Mouse (Mus musculus) midbrain, embryonic 12.5 days (tissue): Measurements from ENCODE around the gene Gdf3. TPM values are rescaled to one million over a fixed set of nuclear protein-coding genes. Genes with fewer than 3 reads are reported as not detected.
"Not testable (repeated sequence)": the region's sequence is repeated elsewhere in the genome, so short reads cannot be mapped to it uniquely, and the experiment has no call there.

Experiments used
- ATAC-seq: fragments of 200-750 bp; cut with Nextera tagmentation; 2 replicates; pipeline ENCODE4 v1.8.0; 2017; ENCODE audit warnings: low read depth, moderate TSS enrichment, moderate library complexity; ENCODE audit not compliant: low FRiP score
- H3K27ac ChIP-seq: fragments of 300-500 bp; sonication (generic); replicated peaks from 2 replicates; pipeline ENCODE4 v1.5.1; 2016; ENCODE audit warnings: mild to moderate bottlenecking
- H3K27me3 ChIP-seq: fragments of 300-500 bp; sonication (generic); 2 replicates; pipeline ENCODE4 v1.6.1; 2016; ENCODE audit warnings: mild to moderate bottlenecking
- H3K36me3 ChIP-seq: fragments of 300-500 bp; sonication (generic); 2 replicates; pipeline ENCODE4 v1.6.1; 2016
- H3K4me1 ChIP-seq: fragments of 300-500 bp; sonication (generic); 2 replicates; pipeline ENCODE4 v1.6.1; 2016
- H3K4me2 ChIP-seq: fragments of 300-500 bp; sonication (generic); replicated peaks from 2 replicates; pipeline ENCODE4 v1.6.1; 2016; ENCODE audit warnings: mild to moderate bottlenecking, moderate library complexity
- H3K4me3 ChIP-seq: fragments of 300-500 bp; sonication (generic); 2 replicates; pipeline ENCODE4 v1.5.1; 2016; ENCODE audit warnings: mild to moderate bottlenecking
- H3K9ac ChIP-seq: fragments of 300-500 bp; sonication (generic); replicated peaks from 2 replicates; pipeline ENCODE4 v1.6.1; 2016; ENCODE audit warnings: mild to moderate bottlenecking, moderate library complexity
- H3K9me3 ChIP-seq: fragments of 300-500 bp; sonication (generic); 2 replicates; pipeline ENCODE4 v1.6.1; 2016; ENCODE audit warnings: mild to moderate bottlenecking
- WGBS: fragments of 180-500 bp; shearing (Covaris S2); methylation state at CpG from one replicate; pipeline ENCODE4 v1.1.7; 2016; 5-methylcytosine and 5-hydroxymethylcytosine counted together
- polyA plus RNA-seq: library from polyadenylated mRNA; unstranded; fragments of >200 nt; fragmentation: Nextera tagmentation; extraction: Ambion mirVana; gene quantifications from 2 replicates; pipeline ENCODE4 v1.2.1, GENCODE M21; 2016

The Gdf3 gene
- not detected in 2 replicates for polyA plus RNA-seq

- Histone ChIP-seq H3K36me3 (no peaks in the 10 kb centered on the region), H3K27me3 (no peaks in the 10 kb centered on the region), H3K4me1 (no peaks in the 10 kb centered on the region), H3K4me2 (no peak within 1 kb of the TSS), H3K9me3 (no peaks in the 10 kb centered on the region), H3K27ac (no peak within 1 kb of the TSS), H3K4me3 (no peak within 1 kb of the TSS), H3K9ac (no peak within 1 kb of the TSS)
- WGBS, result 64% methylated on average over 14 of the region's 14 CpGs
- no peak for ATAC-seq
Observed at GRCm38 (mm10) chr6:122609771-122610170, at the start of gene Gdf3. TSS of gene Gdf3 (minus strand) at chr6:122610087.

DNA sequence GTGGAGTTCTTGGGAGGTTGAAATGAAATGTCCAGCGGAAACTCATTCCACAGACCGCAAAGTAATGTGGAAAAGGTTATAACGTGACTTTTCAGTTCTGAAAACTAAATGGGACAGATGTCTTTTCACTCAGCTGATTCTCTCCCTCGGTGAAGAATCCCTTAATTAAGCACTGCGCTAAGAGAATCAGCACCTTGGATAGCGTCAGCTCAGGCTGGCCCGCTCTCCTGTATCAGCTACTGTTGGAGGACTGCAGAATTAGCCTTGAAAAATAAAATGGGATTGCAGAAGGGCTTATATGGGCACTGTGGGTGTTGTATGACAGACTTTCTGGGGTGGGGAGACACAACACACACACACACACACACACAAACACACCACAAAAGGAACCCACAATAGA lies 49.7 kb upstream of the Gdf3 start:
- no peaks in the 10 kb centered on the region for H3K9me3 ChIP-seq
- ATAC-seq, result no peak
- no peaks in the 10 kb centered on the region for H3K36me3 ChIP-seq
- peaks cover 14% of the 10 kb centered on the region for H3K4me1 ChIP-seq
- no peak overlapping the region for H3K4me3 ChIP-seq
- H3K27ac ChIP-seq, result no peak overlapping the region
- no peak overlapping the region for H3K9ac ChIP-seq
- peaks cover 21% of the 10 kb centered on the region for H3K27me3 ChIP-seq
- no peak overlapping the region for H3K4me2 ChIP-seq
- WGBS, result 18% methylated on average over 7 of the region's 7 CpGs

GRCm38 (mm10) chr6:122657630-122658029 lies 47.7 kb upstream of the Gdf3 start:
- no peak overlapping the region for H3K4me3 ChIP-seq
- H3K9me3 ChIP-seq, result no peaks in the 10 kb centered on the region
- 93% methylated on average over 5 of the region's 5 CpGs for WGBS
- H3K4me1 ChIP-seq, result peaks cover 6% of the 10 kb centered on the region
- H3K27ac ChIP-seq, result no peak overlapping the region
- H3K4me2 ChIP-seq, result no peak overlapping the region
- no peaks in the 10 kb centered on the region for H3K36me3 ChIP-seq
- ATAC-seq, result no peak
- H3K27me3 ChIP-seq, result peaks cover 9% of the 10 kb centered on the region
- H3K9ac ChIP-seq, result no peak overlapping the region

DNA sequence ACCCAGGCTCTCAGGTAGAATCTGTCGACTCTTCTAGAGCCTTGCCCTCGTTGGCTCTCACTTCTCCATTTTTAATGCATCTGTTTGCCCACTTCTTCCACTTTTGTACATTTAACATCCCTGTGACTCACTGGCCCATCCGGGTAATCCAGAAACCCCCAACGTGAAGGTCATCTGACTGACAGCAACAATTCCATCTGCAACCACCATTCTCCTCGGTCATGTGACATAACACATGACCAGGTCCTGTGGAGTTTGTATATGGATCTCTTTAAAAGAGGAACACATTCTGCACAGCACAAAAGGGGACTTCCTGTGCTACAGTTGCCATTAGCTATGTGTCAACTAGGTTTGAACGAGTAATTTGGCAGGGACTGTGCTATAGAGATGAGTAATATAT lies 44.4 kb upstream of the Gdf3 start:
- Histone ChIP-seq H3K36me3 (no peaks in the 10 kb centered on the region), H3K4me1 (peaks cover 5% of the 10 kb centered on the region), H3K27me3 (no peaks in the 10 kb centered on the region), H3K4me3 (no peak overlapping the region), H3K9ac (no peak overlapping the region), H3K9me3 (no peaks in the 10 kb centered on the region), H3K27ac (no peak overlapping the region), H3K4me2 (no peak overlapping the region)
- WGBS, result 89% methylated on average over 6 of the region's 6 CpGs
- no peak for ATAC-seq

- ATAC-seq, result no peak
- no peak overlapping the region for H3K4me2 ChIP-seq
- H3K36me3 ChIP-seq, result no peaks in the 10 kb centered on the region
- H3K4me3 ChIP-seq, result no peak overlapping the region
- H3K27ac ChIP-seq, result no peak overlapping the region
- 73% methylated on average over 5 of the region's 5 CpGs for WGBS
- no peaks in the 10 kb centered on the region for H3K27me3 ChIP-seq
- H3K9me3 ChIP-seq, result no peaks in the 10 kb centered on the region
- no peak overlapping the region for H3K9ac ChIP-seq
- H3K4me1 ChIP-seq, result peaks cover 5% of the 10 kb centered on the region
Observed at GRCm38 (mm10) chr6:122650398-122650980, 40.6 kb upstream of the Gdf3 start.

- no peak overlapping the region for H3K27ac ChIP-seq
- H3K4me2 ChIP-seq, result no peak overlapping the region
- no peak overlapping the region for H3K9ac ChIP-seq
- H3K4me1 ChIP-seq, result no peaks in the 10 kb centered on the region
- no peak overlapping the region for H3K4me3 ChIP-seq
- H3K27me3 ChIP-seq, result no peaks in the 10 kb centered on the region
- no peaks in the 10 kb centered on the region for H3K36me3 ChIP-seq
- no peaks in the 10 kb centered on the region for H3K9me3 ChIP-seq
- 82% methylated on average over 3 of the region's 3 CpGs for WGBS
- no peak for ATAC-seq
Observed at GRCm38 (mm10) chr6:122649903-122650302, 40.0 kb upstream of the Gdf3 start.

- H3K9me3 ChIP-seq, ATAC-seq, H3K36me3 ChIP-seq, H3K4me2 ChIP-seq, H3K4me1 ChIP-seq, H3K27me3 ChIP-seq, H3K27ac ChIP-seq, H3K9ac ChIP-seq, H3K4me3 ChIP-seq: not testable (repeated sequence)
- WGBS, result 91% methylated on average over 21 of the region's 21 CpGs
Observed at GRCm38 (mm10) chr6:122644196-122644595, 34.3 kb upstream of the Gdf3 start.

DNA sequence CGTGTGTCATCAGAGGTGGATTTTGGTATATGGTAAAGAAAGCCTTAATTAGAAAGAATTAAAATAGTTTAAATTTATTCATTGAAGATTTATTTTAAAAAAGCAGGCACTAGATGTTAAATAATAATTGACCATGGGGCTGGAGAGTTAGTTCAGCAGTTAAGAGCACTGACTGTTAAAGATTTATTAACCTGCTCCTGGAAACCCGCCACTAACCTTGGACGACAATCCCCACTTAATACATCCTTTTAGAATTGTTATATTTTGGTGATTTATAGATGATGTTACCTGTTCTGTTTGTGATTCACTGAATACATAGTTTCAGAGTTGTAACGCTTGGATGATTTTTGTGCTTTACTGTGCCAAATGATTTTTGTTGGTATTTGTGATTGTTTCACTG lies 27.7 kb upstream of the Gdf3 start:
- H3K9me3 ChIP-seq, H3K9ac ChIP-seq, H3K4me3 ChIP-seq, H3K27me3 ChIP-seq, H3K4me1 ChIP-seq, H3K4me2 ChIP-seq, H3K36me3 ChIP-seq, H3K27ac ChIP-seq, ATAC-seq: not testable (repeated sequence)
- 91% methylated on average over 4 of the region's 4 CpGs for WGBS

GRCm38 (mm10) chr6:122636666-122637065 lies 26.8 kb upstream of the Gdf3 start:
- Histone ChIP-seq H3K4me3 (no peak overlapping the region), H3K27me3 (no peaks in the 10 kb centered on the region), H3K9ac (no peak overlapping the region), H3K9me3 (no peaks in the 10 kb centered on the region), H3K4me2 (no peak overlapping the region), H3K27ac (no peak overlapping the region), H3K4me1 (no peaks in the 10 kb centered on the region), H3K36me3 (no peaks in the 10 kb centered on the region)
- no peak for ATAC-seq
- WGBS, result 89% methylated on average over 3 of the region's 3 CpGs

- Histone ChIP-seq H3K36me3 (no peaks in the 10 kb centered on the region), H3K9me3 (no peaks in the 10 kb centered on the region), H3K4me3 (no peak overlapping the region), H3K27ac (no peak overlapping the region), H3K27me3 (no peaks in the 10 kb centered on the region), H3K4me2 (no peak overlapping the region), H3K4me1 (no peaks in the 10 kb centered on the region), H3K9ac (no peak overlapping the region)
- 89% methylated on average over 7 of the region's 7 CpGs for WGBS
- ATAC-seq, result no peak
Observed at GRCm38 (mm10) chr6:122635315-122635714, 25.4 kb upstream of the Gdf3 start.

GRCm38 (mm10) chr6:122633411-122633810 lies 23.5 kb upstream of the Gdf3 start:
- ATAC-seq, result peak; percentile 16; the same call in 1 of the 2 replicates
- Histone ChIP-seq H3K4me1 (no peaks in the 10 kb centered on the region), H3K4me3 (no peak overlapping the region), H3K9ac (no peak overlapping the region), H3K36me3 (no peaks in the 10 kb centered on the region), H3K4me2 (no peak overlapping the region), H3K27me3 (no peaks in the 10 kb centered on the region; the same call in 1 of the 2 replicates), H3K9me3 (no peaks in the 10 kb centered on the region), H3K27ac (no peak overlapping the region)
- 60% methylated on average over 9 of the region's 9 CpGs for WGBS

DNA sequence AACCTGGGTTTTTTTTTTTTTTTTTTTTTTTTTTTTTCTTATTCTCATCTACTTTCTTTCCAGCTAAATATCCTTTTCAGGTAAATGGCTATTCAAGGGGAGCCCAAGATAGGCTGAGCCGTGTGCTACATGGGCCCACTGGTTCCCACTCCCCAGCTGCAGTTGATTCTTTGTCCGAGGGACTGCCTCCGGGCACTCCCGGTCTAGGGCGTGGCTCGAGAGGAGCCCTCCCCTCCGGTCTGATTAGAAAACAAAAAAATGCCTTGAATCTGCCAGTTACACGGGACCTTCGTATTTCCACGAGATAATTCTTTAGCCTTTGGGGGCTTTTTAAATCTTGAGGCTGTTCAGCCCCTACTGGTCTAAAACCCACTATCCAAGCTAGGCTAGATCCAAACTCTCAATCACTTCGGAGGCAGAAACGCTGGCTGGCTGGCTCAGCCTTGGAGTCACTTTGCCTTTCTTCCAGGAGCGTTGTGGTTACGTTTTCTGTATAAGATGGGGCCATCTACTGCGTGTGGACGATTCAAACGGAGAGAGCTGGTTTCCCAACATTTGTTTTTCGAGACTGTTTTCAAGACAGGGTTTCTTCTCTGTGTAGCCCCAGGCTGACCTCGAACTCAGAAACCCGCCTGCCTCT lies 17.7 kb upstream of the Gdf3 start:
- H3K4me1 ChIP-seq, result no peaks in the 10 kb centered on the region
- H3K27ac ChIP-seq, result no peak overlapping the region
- peaks cover 6% of the 10 kb centered on the region; the same call in 1 of the 2 replicates for H3K27me3 ChIP-seq
- H3K9ac ChIP-seq, result no peak overlapping the region
- no peaks in the 10 kb centered on the region for H3K9me3 ChIP-seq
- ATAC-seq, result no peak
- H3K4me2 ChIP-seq, result peak overlapping the region; percentile 13
- H3K4me3 ChIP-seq, result no peak overlapping the region
- 49% methylated on average over 20 of the region's 20 CpGs for WGBS
- no peaks in the 10 kb centered on the region for H3K36me3 ChIP-seq

- Histone ChIP-seq H3K4me1 (no peaks in the 10 kb centered on the region), H3K27me3 (peaks cover 6% of the 10 kb centered on the region; the same call in 1 of the 2 replicates), H3K4me3 (no peak within 1 kb of the TSS), H3K9ac (no peak within 1 kb of the TSS), H3K9me3 (no peaks in the 10 kb centered on the region), H3K4me2 (no peak within 1 kb of the TSS), H3K36me3 (no peaks in the 10 kb centered on the region), H3K27ac (no peak within 1 kb of the TSS)
- no peak for ATAC-seq
- 85% methylated on average over 8 of the region's 8 CpGs for WGBS
Observed at GRCm38 (mm10) chr6:122626110-122626509, 16.2 kb upstream of the Gdf3 start, which contains the start of gene Dppa3. TSS of gene Dppa3 (plus strand) at chr6:122626410.
